Mouse (Mus musculus) heart, embryonic 14.5 days (tissue): ENCODE results near the gene Dennd4a. TPM values are rescaled to one million over a fixed set of nuclear protein-coding genes. Genes with fewer than 3 reads are reported as not detected.

Source experiments
- ATAC-seq: fragments of 200-750 bp; cut with Nextera tagmentation; 2 replicates; pipeline ENCODE4 v1.8.0; 2017; ENCODE audit warnings: low read depth, moderate TSS enrichment; ENCODE audit not compliant: insufficient number of reproducible peaks, insufficient read depth, low FRiP score
- H3K27ac ChIP-seq, 2 experiments: fragments of 200-500 bp in 1 of 2; fragments of 300-500 bp in 1 of 2; sonication (generic) in 1 of 2; replicated peaks in 1 of 2; 2 replicates each; pipeline ENCODE4 v1.5.1; 2012 to 2014; ENCODE audit warnings: low read depth in 2 of 2, low read length in 2 of 2, control low read depth in 1 of 2, mild to moderate bottlenecking in 1 of 2, mixed read lengths in 1 of 2; ENCODE audit not compliant: control insufficient read depth in 1 of 2, insufficient read depth in 1 of 2
- H3K27me3 ChIP-seq: fragments of 300-500 bp; sonication (generic); 2 replicates; pipeline ENCODE4 v1.6.1; 2014; ENCODE audit warnings: mild to moderate bottlenecking, low read length, control low read depth; ENCODE audit not compliant: control insufficient read depth, insufficient read depth
- H3K36me3 ChIP-seq: fragments of 300-500 bp; sonication (generic); 2 replicates; pipeline ENCODE4 v1.6.1; 2014; ENCODE audit warnings: mild to moderate bottlenecking, control low read depth, low read length, mixed read lengths; ENCODE audit not compliant: control insufficient read depth, insufficient read depth
- H3K4me1 ChIP-seq, 2 experiments: fragments of 200-500 bp in 1 of 2; fragments of 300-500 bp in 1 of 2; sonication (generic) in 1 of 2; 2 replicates each; pipeline ENCODE4 v1.6.1; 2012 to 2014; ENCODE audit warnings: low read length in 2 of 2, control low read depth in 1 of 2, mixed read lengths in 1 of 2; ENCODE audit not compliant: control insufficient read depth in 2 of 2, insufficient read depth in 2 of 2
- H3K4me2 ChIP-seq: fragments of 300-500 bp; sonication (generic); 2 replicates; pipeline ENCODE4 v1.6.1; 2014; ENCODE audit warnings: mild to moderate bottlenecking, low read length
- H3K4me3 ChIP-seq, 2 experiments: fragments of 200-500 bp in 1 of 2; fragments of 300-500 bp in 1 of 2; sonication (generic) in 1 of 2; 2 replicates each; pipeline ENCODE4 v1.5.1; 2012 to 2014; ENCODE audit warnings: low read length in 2 of 2, mild to moderate bottlenecking in 2 of 2, control low read depth in 1 of 2, low read depth in 1 of 2, moderate library complexity in 1 of 2; ENCODE audit not compliant: control insufficient read depth in 1 of 2, insufficient read depth in 1 of 2
- H3K9ac ChIP-seq: fragments of 300-500 bp; sonication (generic); 2 replicates; pipeline ENCODE4 v1.6.1; 2014; ENCODE audit warnings: mild to moderate bottlenecking, low read length
- H3K9me3 ChIP-seq: fragments of 300-500 bp; sonication (generic); 2 replicates; pipeline ENCODE4 v1.6.1; 2016; ENCODE audit warnings: low read length, control low read depth; ENCODE audit not compliant: control insufficient read depth
- WGBS: fragments of 180-500 bp; shearing (Covaris S2); extraction: QIAGEN DNeasy Blood & Tissue Kit; methylation state at CpG from one replicate; pipeline ENCODE4 v1.1.7; 2014; 5-methylcytosine and 5-hydroxymethylcytosine counted together
- polyA plus RNA-seq: library from polyadenylated mRNA; unstranded; fragments of >200 nt; fragmentation: Nextera tagmentation; extraction: Ambion mirVana; gene quantifications from 2 replicates; pipeline ENCODE4 v1.2.1, GENCODE M21; 2014

Gene Dennd4a
- polyA plus RNA-seq, 1 experiment from 2014 or later, result 6.0 TPM

DNA sequence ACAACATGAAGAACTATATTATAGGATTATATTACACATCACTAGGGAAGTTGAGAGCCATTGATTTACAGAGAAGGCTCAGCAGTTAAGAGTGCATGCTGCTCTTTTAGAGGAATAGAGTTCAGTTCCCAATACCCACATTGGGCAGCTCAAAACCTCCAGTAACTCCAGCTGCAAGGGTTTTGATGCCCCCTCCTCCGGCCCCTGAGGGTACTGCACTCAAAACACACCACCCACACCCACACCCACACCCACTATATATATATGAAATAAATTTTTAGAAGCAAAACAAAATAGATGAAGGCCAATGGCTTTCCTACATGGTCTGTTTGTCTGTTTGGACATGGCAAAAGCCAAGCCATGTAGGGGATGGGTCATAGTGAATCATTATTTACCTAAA, 33.0 kb upstream of the Dennd4a start:
- no peak for ATAC-seq
- H3K4me3 ChIP-seq, result no peak overlapping the region
- H3K9ac ChIP-seq, result no peak overlapping the region
- no peak overlapping the region for H3K4me2 ChIP-seq
- no peak overlapping the region for H3K27ac ChIP-seq
- WGBS, result 73% methylated on average over 1 of the region's 1 CpGs
- H3K4me1 ChIP-seq, result peaks cover 8 to 17% of the 10 kb centered on the region in 2 experiments; a peak in 3 of 4 replicates
- no peaks in the 10 kb centered on the region for H3K36me3 ChIP-seq
- no peaks in the 10 kb centered on the region for H3K9me3 ChIP-seq
- H3K27me3 ChIP-seq, result no peaks in the 10 kb centered on the region

DNA sequence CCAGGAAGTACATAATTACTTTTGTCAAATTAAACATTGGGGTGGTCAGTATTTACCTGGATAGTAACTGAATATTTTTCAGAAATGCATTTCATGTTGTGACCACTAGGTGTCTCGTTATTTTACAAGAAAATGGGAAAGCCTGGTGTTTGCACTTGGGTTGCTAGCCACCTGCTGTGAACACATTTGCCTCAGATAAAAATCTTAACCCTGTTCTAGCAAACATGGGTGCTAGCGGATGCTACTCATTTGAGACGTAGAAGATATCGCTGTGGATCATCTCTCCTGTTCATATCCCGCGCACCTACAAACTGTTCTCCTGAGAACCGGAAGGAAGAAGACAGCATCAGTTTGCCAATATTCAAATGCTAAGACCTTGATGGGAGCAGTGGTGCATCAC, 31.5 kb upstream of the Dennd4a start:
- Histone ChIP-seq H3K27me3 (no peaks in the 10 kb centered on the region), H3K9me3 (no peaks in the 10 kb centered on the region), H3K27ac (no peak overlapping the region), H3K4me1 (peaks cover 4% of the 10 kb centered on the region in 2 experiments; a peak in 3 of 4 replicates), H3K4me3 (no peak overlapping the region), H3K4me2 (no peak overlapping the region), H3K9ac (no peak overlapping the region), H3K36me3 (no peaks in the 10 kb centered on the region)
- no peak for ATAC-seq
- WGBS, result 38% methylated on average over 7 of the region's 7 CpGs

DNA sequence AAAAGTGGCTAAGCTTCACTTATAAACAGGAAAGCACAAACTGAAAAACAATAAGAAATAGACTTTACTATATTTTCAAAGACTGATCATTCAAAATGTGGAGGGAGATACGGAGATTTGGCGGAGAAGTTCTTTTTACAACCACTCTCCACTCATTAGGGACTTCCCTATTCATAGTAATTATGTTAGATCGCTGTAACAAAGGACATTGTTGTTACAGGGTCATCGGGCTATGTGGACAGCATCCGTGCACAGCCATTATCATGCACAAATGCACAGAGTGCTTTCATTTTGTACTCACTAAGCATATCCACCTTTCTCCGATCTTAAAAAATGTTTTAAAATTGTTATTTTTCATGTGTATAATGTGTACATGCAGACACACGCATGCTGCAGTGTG, 27.6 kb upstream of the Dennd4a start:
- no peak overlapping the region for H3K4me3 ChIP-seq
- no peaks in the 10 kb centered on the region for H3K36me3 ChIP-seq
- H3K9me3 ChIP-seq, result no peaks in the 10 kb centered on the region
- WGBS, result 86% methylated on average over 7 of the region's 7 CpGs
- no peaks in the 10 kb centered on the region for H3K4me1 ChIP-seq
- ATAC-seq, result no peak
- no peaks in the 10 kb centered on the region for H3K27me3 ChIP-seq
- H3K9ac ChIP-seq, result no peak overlapping the region
- no peak overlapping the region for H3K27ac ChIP-seq
- no peak overlapping the region for H3K4me2 ChIP-seq

GRCm38 (mm10) chr9:64784841-64785240, 26.3 kb upstream of the Dennd4a start:
- Histone ChIP-seq H3K36me3 (no peaks in the 10 kb centered on the region), H3K4me3 (no peak overlapping the region), H3K4me1 (no peaks in the 10 kb centered on the region), H3K9ac (no peak overlapping the region), H3K9me3 (no peaks in the 10 kb centered on the region), H3K27me3 (no peaks in the 10 kb centered on the region), H3K27ac (no peak overlapping the region), H3K4me2 (no peak overlapping the region)
- ATAC-seq, result no peak
- WGBS, result 33% methylated on average over 4 of the region's 4 CpGs

- Histone ChIP-seq H3K9me3 (no peaks in the 10 kb centered on the region), H3K27me3 (no peaks in the 10 kb centered on the region), H3K4me2 (no peak overlapping the region), H3K27ac (no peak overlapping the region), H3K9ac (no peak overlapping the region), H3K4me3 (no peak overlapping the region), H3K4me1 (peaks cover 0 to 5% of the 10 kb centered on the region in 2 experiments; a peak in 1 of 4 replicates), H3K36me3 (no peaks in the 10 kb centered on the region)
- 86% methylated on average over 9 of the region's 9 CpGs for WGBS
- no peak for ATAC-seq
These were observed 24.8 kb upstream of the Dennd4a start for GRCm38 (mm10) chr9:64786216-64786905.

GRCm38 (mm10) chr9:64788070-64788469, 23.1 kb upstream of the Dennd4a start:
- H3K36me3 ChIP-seq, result no peaks in the 10 kb centered on the region
- H3K27ac ChIP-seq, result no peak overlapping the region
- no peak overlapping the region for H3K4me3 ChIP-seq
- peaks cover 0 to 6% of the 10 kb centered on the region in 2 experiments; a peak in 1 of 4 replicates for H3K4me1 ChIP-seq
- H3K4me2 ChIP-seq, result no peak overlapping the region
- no peak for ATAC-seq
- WGBS, result 77% methylated on average over 7 of the region's 7 CpGs
- H3K9ac ChIP-seq, result no peak overlapping the region
- H3K27me3 ChIP-seq, result no peaks in the 10 kb centered on the region
- H3K9me3 ChIP-seq, result no peaks in the 10 kb centered on the region

- H3K27ac ChIP-seq, result no peak overlapping the region
- H3K9ac ChIP-seq, result no peak overlapping the region
- H3K4me3 ChIP-seq, result no peak overlapping the region
- H3K9me3 ChIP-seq, result no peaks in the 10 kb centered on the region
- H3K4me1 ChIP-seq, result peaks cover 0 to 6% of the 10 kb centered on the region in 2 experiments; a peak in 1 of 4 replicates
- H3K36me3 ChIP-seq, result no peaks in the 10 kb centered on the region
- H3K27me3 ChIP-seq, result no peaks in the 10 kb centered on the region
- peak overlapping the region; percentile 17; the same call in 1 of the 2 replicates for H3K4me2 ChIP-seq
- WGBS, result 50% methylated on average over 13 of the region's 13 CpGs
- ATAC-seq, result no peak
These were observed 21.8 kb upstream of the Dennd4a start for GRCm38 (mm10) chr9:64789341-64789761.
